Mouse (Mus musculus) lung, postnatal 0 days (tissue): ENCODE measurements around the gene Psme1. TPM values are rescaled to one million over a fixed set of nuclear protein-coding genes. Genes with fewer than 3 reads are reported as not detected.

Experiments
- ATAC-seq: fragments of 200-750 bp; cut with Nextera tagmentation; 2 replicates; pipeline ENCODE4 v1.8.0; 2017; ENCODE audit warnings: moderate library complexity
- DNase-seq: peaks from one replicate; pipeline ENCODE4 v3.0.0-alpha.2; 2016; ENCODE audit warnings: low spot score
- H3K27ac ChIP-seq: fragments of 300-500 bp; sonication (generic); 2 replicates; pipeline ENCODE4 v1.5.1; 2014; ENCODE audit warnings: antibody characterized with exemption, mild to moderate bottlenecking, low read length, mixed read lengths
- H3K27me3 ChIP-seq: fragments of 300-500 bp; sonication (generic); replicated peaks from 2 replicates; pipeline ENCODE4 v1.6.1; 2014; ENCODE audit warnings: low read length, mixed read lengths; ENCODE audit not compliant: insufficient read depth
- H3K36me3 ChIP-seq: fragments of 300-500 bp; sonication (generic); 2 replicates; pipeline ENCODE4 v1.6.1; 2014; ENCODE audit warnings: low read length, mixed read lengths; ENCODE audit not compliant: insufficient read depth
- H3K4me1 ChIP-seq: fragments of 300-500 bp; sonication (generic); 2 replicates; pipeline ENCODE4 v1.6.1; 2014; ENCODE audit warnings: antibody characterized with exemption, low read depth, low read length, mixed read lengths; ENCODE audit not compliant: insufficient read depth
- H3K4me2 ChIP-seq: fragments of 300-500 bp; sonication (generic); replicated peaks from 2 replicates; pipeline ENCODE4 v1.6.1; 2014; ENCODE audit warnings: low read depth, mild to moderate bottlenecking, low read length, moderate library complexity, mixed read lengths
- H3K4me3 ChIP-seq: fragments of 300-500 bp; sonication (generic); 2 replicates; pipeline ENCODE4 v1.5.1; 2014; ENCODE audit warnings: low read depth, low read length
- H3K9ac ChIP-seq: fragments of 300-500 bp; sonication (generic); replicated peaks from 2 replicates; pipeline ENCODE4 v1.6.1; 2014; ENCODE audit warnings: low read depth, mild to moderate bottlenecking
- H3K9me3 ChIP-seq: fragments of 300-500 bp; sonication (generic); 2 replicates; pipeline ENCODE4 v1.6.1; 2016; ENCODE audit warnings: low read length, mixed read lengths
- CTCF ChIP-seq: IDR thresholded peaks from 2 replicates; pipeline ENCODE4 v1.5.1; 2016; ENCODE audit warnings: antibody characterized with exemption, mild to moderate bottlenecking
- EP300 ChIP-seq: IDR thresholded peaks from 2 replicates; pipeline ENCODE4 v1.6.1; 2016; ENCODE audit warnings: antibody characterized with exemption, mild to moderate bottlenecking, control low read depth
- WGBS: fragments of 180-500 bp; shearing (Covaris S2); extraction: QIAGEN DNeasy Blood & Tissue Kit; methylation state at CpG from one replicate; pipeline ENCODE4 v1.1.7; 2014; 5-methylcytosine and 5-hydroxymethylcytosine counted together
- polyA plus RNA-seq: library from polyadenylated mRNA; unstranded; fragments of >200 nt; fragmentation: Nextera tagmentation; extraction: Ambion mirVana; gene quantifications from 2 replicates; pipeline ENCODE4 v1.2.1, GENCODE M21; 2015

Gene Psme1
- polyA plus RNA-seq, 1 experiment from 2014 or later: 219 TPM

- H3K36me3 ChIP-seq: peaks cover 14% of the 10 kb centered on the region; the same call in 1 of the 2 replicates
- no peak overlapping the region for H3K4me3 ChIP-seq
- no peaks in the 10 kb centered on the region for H3K4me1 ChIP-seq
- H3K27me3 ChIP-seq: no peaks in the 10 kb centered on the region
- H3K9ac ChIP-seq: no peak overlapping the region
- ATAC-seq (0 out of 2 replicates have a peak, but pooled peaks have one; percentile 13), DNase-seq (no peak)
- no peak overlapping the region for H3K27ac ChIP-seq
- 50% methylated on average over 5 of the region's 5 CpGs for WGBS
- H3K4me2 ChIP-seq: no peak overlapping the region
- TF ChIP-seq EP300: no peak
- peak; percentile 86 for TF ChIP-seq CTCF
- H3K9me3 ChIP-seq: no peaks in the 10 kb centered on the region
Measured at GRCm38 (mm10) chr14:55629312-55629711, 51.4 kb downstream of the Psme1 start.

Other genes with a start within 250 kb of the Psme1 start
- gene Dhrs4, start 99.4 kb upstream of the Psme1 start, polyA plus RNA-seq: 54.8 and 57.5 TPM in 2 replicates
- gene Carmil3, start 87.5 kb upstream of the Psme1 start, polyA plus RNA-seq: 0.23 and 0.42 TPM in 2 replicates
- not detected in 2 replicates for gene Cpne6, start 67.7 kb upstream of the Psme1 start, polyA plus RNA-seq
- not detected in 2 replicates for gene Nrl, start 53.1 kb upstream of the Psme1 start, polyA plus RNA-seq
- gene Pck2, start 37.9 kb upstream of the Psme1 start, polyA plus RNA-seq: 37.4 and 37.6 TPM in 2 replicates
- 93.4 and 95.3 TPM in 2 replicates for gene Dcaf11, start 18.1 kb upstream of the Psme1 start, polyA plus RNA-seq
- 1.8 and 2.3 TPM in 2 replicates for gene A730061H03Rik, start 17.7 kb upstream of the Psme1 start, polyA plus RNA-seq
- 1.3 and 1.5 TPM in 2 replicates for gene Fitm1, start 2.5 kb upstream of the Psme1 start, polyA plus RNA-seq
- gene Emc9, start 7.2 kb downstream of the Psme1 start, polyA plus RNA-seq: 18.3 and 18.9 TPM in 2 replicates
- gene Psme2, start 13.0 kb downstream of the Psme1 start, polyA plus RNA-seq: 308 and 312 TPM in 2 replicates
- gene Rnf31, start 13.6 kb downstream of the Psme1 start, polyA plus RNA-seq: 17.4 and 24.1 TPM in 2 replicates
- gene Irf9, start 25.4 kb downstream of the Psme1 start, polyA plus RNA-seq: 26.2 and 29.5 TPM in 2 replicates
- gene Rec8, start 39.9 kb downstream of the Psme1 start, polyA plus RNA-seq: 4.4 and 4.7 TPM in 2 replicates
- gene Ipo4, start 57.8 kb downstream of the Psme1 start, polyA plus RNA-seq: 25.5 and 25.9 TPM in 2 replicates
- gene Gm49378, start 59.8 kb downstream of the Psme1 start, polyA plus RNA-seq: 1.2 and 2.0 TPM in 2 replicates
- gene Tm9sf1, start 65.7 kb downstream of the Psme1 start, polyA plus RNA-seq: 84.3 and 91.1 TPM in 2 replicates
- 0.58 and 0.61 TPM in 2 replicates for gene Tssk4, start 72.1 kb downstream of the Psme1 start, polyA plus RNA-seq
- gene Mdp1, start 82.4 kb downstream of the Psme1 start, polyA plus RNA-seq: 46.2 and 47.6 TPM in 2 replicates
- 34.0 and 38.6 TPM in 2 replicates for gene Gmpr2, start 93.8 kb downstream of the Psme1 start, polyA plus RNA-seq
- 369 and 396 TPM in 2 replicates for gene Nedd8, start 94.0 kb downstream of the Psme1 start, polyA plus RNA-seq
- gene Tinf2, start 103.7 kb downstream of the Psme1 start, polyA plus RNA-seq: 18.8 and 19.9 TPM in 2 replicates
- 14.2 and 20.6 TPM in 2 replicates for gene Tgm1, start 135.8 kb downstream of the Psme1 start, polyA plus RNA-seq
- gene Rabggta, start 144.1 kb downstream of the Psme1 start, polyA plus RNA-seq: 31.4 and 32.5 TPM in 2 replicates
- gene Dhrs1, start 167.6 kb downstream of the Psme1 start, polyA plus RNA-seq: 74.1 and 83.5 TPM in 2 replicates
- 16.2 and 19.5 TPM in 2 replicates for gene Nop9, start 167.6 kb downstream of the Psme1 start, polyA plus RNA-seq
- gene Cideb, start 180.3 kb downstream of the Psme1 start, polyA plus RNA-seq: 0.65 and 1.3 TPM in 2 replicates
- 0.77 and 0.97 TPM in 2 replicates for gene Ltb4r2, start 183.3 kb downstream of the Psme1 start, polyA plus RNA-seq
- 4.1 and 4.6 TPM in 2 replicates for gene Ltb4r1, start 187.8 kb downstream of the Psme1 start, polyA plus RNA-seq
- gene Adcy4, start 206.0 kb downstream of the Psme1 start, polyA plus RNA-seq: 29.3 and 33.3 TPM in 2 replicates
- gene Ripk3, start 210.7 kb downstream of the Psme1 start, polyA plus RNA-seq: 16.2 and 24.2 TPM in 2 replicates
- 17.1 and 18.1 TPM in 2 replicates for gene Nfatc4, start 245.0 kb downstream of the Psme1 start, polyA plus RNA-seq